Mouse (Mus musculus): ENCODE measurements around the gene Scn10a.

- TF ChIP-seq CTCF (IDR thresholded peaks at IDR 0.05; ENCODE audit: control insufficient read depth, insufficient read depth, low read length) (no peak), POLR2A (IDR thresholded peaks at IDR 0.05; ENCODE audit: borderline replicate concordance, control insufficient read depth, low read depth, low read length) (no peak)
Measured at GRCm38 (mm10) chr9:119598501-119598900, 120.6 kb downstream of the Scn10a start.
